Mouse (Mus musculus): ENCODE results near the gene Map2. TPM values are rescaled to one million over a fixed set of nuclear protein-coding genes. Genes with fewer than 3 reads are reported as not detected.

The Map2 gene
- polyA plus RNA-seq, 1 experiment from 2014 or later: 2.2 TPM

GRCm38 (mm10) chr1:66279222-66280009, 104.3 kb downstream of the Map2 start:
- ATAC-seq: no peak
- Histone ChIP-seq H3K27ac (ENCODE audit: low read depth, low read length) (no peak overlapping the region), H3K4me2 (replicated peaks; ENCODE audit: low read depth) (no peak overlapping the region), H3K4me1 (replicated peaks; ENCODE audit: control insufficient read depth, insufficient read depth, low read length) (no peaks in the 10 kb centered on the region), H3K36me3 (ENCODE audit: control insufficient read depth, insufficient read depth) (no peaks in the 10 kb centered on the region), H3K9me3 (ENCODE audit: control insufficient read depth) (no peaks in the 10 kb centered on the region), H3K27me3 (replicated peaks; ENCODE audit: control insufficient read depth, insufficient read depth, low read length) (no peaks in the 10 kb centered on the region), H3K4me3 (ENCODE audit: low read depth, low read length) (no peak overlapping the region), H3K9ac (ENCODE audit: low read depth, low read length) (no peak overlapping the region)
- WGBS: 79% methylated on average over 4 of the region's 4 CpGs
- no peak for TF ChIP-seq CTCF (IDR thresholded peaks at IDR 0.05; ENCODE audit: low read depth)

GRCm38 (mm10) chr1:66280152-66280551, 105.1 kb downstream of the Map2 start:
- ATAC-seq: no peak
- Histone ChIP-seq H3K4me2 (replicated peaks; ENCODE audit: low read depth) (no peak overlapping the region), H3K9me3 (ENCODE audit: control insufficient read depth) (no peaks in the 10 kb centered on the region), H3K36me3 (ENCODE audit: control insufficient read depth, insufficient read depth) (no peaks in the 10 kb centered on the region), H3K9ac (ENCODE audit: low read depth, low read length) (no peak overlapping the region), H3K4me3 (ENCODE audit: low read depth, low read length) (no peak overlapping the region), H3K27ac (ENCODE audit: low read depth, low read length) (no peak overlapping the region), H3K27me3 (replicated peaks; ENCODE audit: control insufficient read depth, insufficient read depth, low read length) (no peaks in the 10 kb centered on the region), H3K4me1 (replicated peaks; ENCODE audit: control insufficient read depth, insufficient read depth, low read length) (no peaks in the 10 kb centered on the region)
- no peak for TF ChIP-seq CTCF (IDR thresholded peaks at IDR 0.05; ENCODE audit: low read depth)
- 86% methylated on average over 4 of the region's 4 CpGs for WGBS

GRCm38 (mm10) chr1:66282447-66282846, 107.4 kb downstream of the Map2 start:
- ATAC-seq: no peak
- Histone ChIP-seq H3K36me3 (ENCODE audit: control insufficient read depth, insufficient read depth) (no peaks in the 10 kb centered on the region), H3K9me3 (ENCODE audit: control insufficient read depth) (no peaks in the 10 kb centered on the region), H3K4me2 (replicated peaks; ENCODE audit: low read depth) (no peak overlapping the region), H3K9ac (ENCODE audit: low read depth, low read length) (no peak overlapping the region), H3K4me3 (ENCODE audit: low read depth, low read length) (no peak overlapping the region), H3K27me3 (replicated peaks; ENCODE audit: control insufficient read depth, insufficient read depth, low read length) (no peaks in the 10 kb centered on the region), H3K4me1 (replicated peaks; ENCODE audit: control insufficient read depth, insufficient read depth, low read length) (no peaks in the 10 kb centered on the region), H3K27ac (ENCODE audit: low read depth, low read length) (no peak overlapping the region)
- WGBS: 54% methylated on average over 3 of the region's 3 CpGs
- no peak for TF ChIP-seq CTCF (IDR thresholded peaks at IDR 0.05; ENCODE audit: low read depth)

DNA sequence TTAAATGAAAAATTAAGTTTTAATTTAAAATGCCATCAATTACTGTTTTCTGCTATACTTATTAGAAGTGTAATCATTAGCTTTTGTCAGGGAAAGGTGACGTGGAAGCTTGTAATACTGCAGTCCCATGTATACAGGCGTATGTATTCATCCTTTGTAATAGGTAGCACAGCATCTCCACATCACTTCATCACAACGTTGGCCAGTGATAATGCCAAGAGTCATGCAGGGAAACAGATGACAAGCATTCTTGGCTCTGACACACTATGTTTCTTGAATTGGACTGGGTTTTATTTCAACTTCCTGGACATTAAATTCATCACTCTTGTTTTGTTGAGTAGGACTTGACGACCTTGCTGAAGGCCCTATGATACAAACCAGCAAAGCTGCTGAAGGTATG, 113.9 kb downstream of the Map2 start:
- Histone ChIP-seq H3K9ac (ENCODE audit: low read depth, low read length) (no peak overlapping the region), H3K36me3 (ENCODE audit: control insufficient read depth, insufficient read depth) (no peaks in the 10 kb centered on the region), H3K27me3 (replicated peaks; ENCODE audit: control insufficient read depth, insufficient read depth, low read length) (no peaks in the 10 kb centered on the region), H3K9me3 (ENCODE audit: control insufficient read depth) (no peaks in the 10 kb centered on the region), H3K27ac (ENCODE audit: low read depth, low read length) (no peak overlapping the region), H3K4me3 (ENCODE audit: low read depth, low read length) (no peak overlapping the region), H3K4me2 (replicated peaks; ENCODE audit: low read depth) (no peak overlapping the region), H3K4me1 (replicated peaks; ENCODE audit: control insufficient read depth, insufficient read depth, low read length) (no peaks in the 10 kb centered on the region)
- 85% methylated on average over 4 of the region's 4 CpGs for WGBS
- no peak for ATAC-seq
- TF ChIP-seq CTCF (IDR thresholded peaks at IDR 0.05; ENCODE audit: low read depth): no peak

GRCm38 (mm10) chr1:66292121-66292881, 117.2 kb downstream of the Map2 start:
- no peaks in the 10 kb centered on the region for H3K9me3 ChIP-seq (ENCODE audit: control insufficient read depth)
- no peak for ATAC-seq
- no peak for TF ChIP-seq CTCF (IDR thresholded peaks at IDR 0.05; ENCODE audit: low read depth)
- H3K4me2 ChIP-seq (replicated peaks; ENCODE audit: low read depth): no peak overlapping the region
- H3K4me1 ChIP-seq (replicated peaks; ENCODE audit: control insufficient read depth, insufficient read depth, low read length): no peaks in the 10 kb centered on the region
- WGBS: 75% methylated on average over 3 of the region's 3 CpGs
- no peak overlapping the region for H3K4me3 ChIP-seq (ENCODE audit: low read depth, low read length)
- H3K27me3 ChIP-seq (replicated peaks; ENCODE audit: control insufficient read depth, insufficient read depth, low read length): no peaks in the 10 kb centered on the region
- no peak overlapping the region for H3K27ac ChIP-seq (ENCODE audit: low read depth, low read length)
- H3K9ac ChIP-seq (ENCODE audit: low read depth, low read length): no peak overlapping the region
- no peaks in the 10 kb centered on the region for H3K36me3 ChIP-seq (ENCODE audit: control insufficient read depth, insufficient read depth)

DNA sequence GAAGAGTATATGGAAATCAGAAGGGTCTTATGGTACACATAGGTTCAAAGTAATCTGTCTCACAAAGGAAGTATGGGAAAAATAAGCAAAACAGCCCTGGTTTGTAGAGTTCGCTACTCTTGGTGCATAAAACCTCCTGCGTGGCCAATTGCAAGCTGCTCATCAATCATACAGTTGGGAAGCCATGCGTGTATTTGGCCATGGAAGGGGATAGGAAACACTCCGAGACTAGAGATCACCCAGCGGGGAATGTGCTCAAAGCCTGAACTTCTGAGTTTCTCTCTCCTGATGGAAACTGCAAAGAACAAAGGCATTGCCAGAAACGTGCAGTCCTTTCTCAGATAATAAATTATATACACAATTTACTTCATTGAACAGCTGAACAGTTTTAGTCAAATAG, 124.3 kb downstream of the Map2 start:
- Histone ChIP-seq H3K4me2 (replicated peaks; ENCODE audit: low read depth) (no peak overlapping the region), H3K4me3 (ENCODE audit: low read depth, low read length) (no peak overlapping the region), H3K4me1 (replicated peaks; ENCODE audit: control insufficient read depth, insufficient read depth, low read length) (no peaks in the 10 kb centered on the region), H3K36me3 (ENCODE audit: control insufficient read depth, insufficient read depth) (no peaks in the 10 kb centered on the region), H3K9ac (ENCODE audit: low read depth, low read length) (no peak overlapping the region), H3K27ac (ENCODE audit: low read depth, low read length) (no peak overlapping the region), H3K27me3 (replicated peaks; ENCODE audit: control insufficient read depth, insufficient read depth, low read length) (no peaks in the 10 kb centered on the region), H3K9me3 (ENCODE audit: control insufficient read depth) (no peaks in the 10 kb centered on the region)
- ATAC-seq: no peak
- no peak for TF ChIP-seq CTCF (IDR thresholded peaks at IDR 0.05; ENCODE audit: low read depth)
- WGBS: 76% methylated on average over 6 of the region's 6 CpGs
